Mouse (Mus musculus) liver, embryonic 14.5 days (tissue): ENCODE results near the gene a.

Experiments used
- CTCF ChIP-seq: IDR thresholded peaks from 2 replicates; pipeline ENCODE4 v1.5.1; 2016; ENCODE audit warnings: antibody characterized with exemption, low read depth, control low read depth
- EP300 ChIP-seq: IDR thresholded peaks from 2 replicates; pipeline ENCODE4 v1.6.1; 2016; ENCODE audit warnings: antibody characterized with exemption, low read depth

DNA sequence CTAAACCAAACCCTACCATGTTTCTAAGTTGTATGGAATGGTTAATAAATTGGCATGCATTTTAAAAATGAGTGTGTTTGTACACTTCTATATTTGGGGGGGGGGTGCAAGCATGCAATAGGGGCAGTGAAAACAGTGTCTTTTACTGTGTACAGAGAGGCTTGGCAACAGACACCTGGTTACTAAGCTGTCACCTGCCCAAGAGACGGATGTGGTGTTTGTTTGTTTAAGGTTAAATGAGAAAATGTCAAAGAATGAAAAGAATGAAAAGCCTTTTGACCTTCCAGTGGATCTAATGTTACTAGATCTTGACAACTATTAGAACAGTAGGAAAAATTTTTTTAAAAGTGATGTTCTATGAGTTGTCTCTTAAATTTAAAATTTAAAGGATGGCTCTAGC, 16.5 kb downstream of the a start:
- TF ChIP-seq CTCF: no peak
- TF ChIP-seq EP300: no peak
